Mouse (Mus musculus): ENCODE measurements around the gene Limd1. TPM values are rescaled to one million over a fixed set of nuclear protein-coding genes. Genes with fewer than 3 reads are reported as not detected.
"Not testable (repeated sequence)": the region's sequence is repeated elsewhere in the genome, so short reads cannot be mapped to it uniquely, and the experiment has no call there.

Limd1 gene
- polyA plus RNA-seq (2016; fragmentation: Nextera tagmentation; extraction: Ambion mirVana) = 49.0 and 53.1 TPM in 2 replicates

DNA sequence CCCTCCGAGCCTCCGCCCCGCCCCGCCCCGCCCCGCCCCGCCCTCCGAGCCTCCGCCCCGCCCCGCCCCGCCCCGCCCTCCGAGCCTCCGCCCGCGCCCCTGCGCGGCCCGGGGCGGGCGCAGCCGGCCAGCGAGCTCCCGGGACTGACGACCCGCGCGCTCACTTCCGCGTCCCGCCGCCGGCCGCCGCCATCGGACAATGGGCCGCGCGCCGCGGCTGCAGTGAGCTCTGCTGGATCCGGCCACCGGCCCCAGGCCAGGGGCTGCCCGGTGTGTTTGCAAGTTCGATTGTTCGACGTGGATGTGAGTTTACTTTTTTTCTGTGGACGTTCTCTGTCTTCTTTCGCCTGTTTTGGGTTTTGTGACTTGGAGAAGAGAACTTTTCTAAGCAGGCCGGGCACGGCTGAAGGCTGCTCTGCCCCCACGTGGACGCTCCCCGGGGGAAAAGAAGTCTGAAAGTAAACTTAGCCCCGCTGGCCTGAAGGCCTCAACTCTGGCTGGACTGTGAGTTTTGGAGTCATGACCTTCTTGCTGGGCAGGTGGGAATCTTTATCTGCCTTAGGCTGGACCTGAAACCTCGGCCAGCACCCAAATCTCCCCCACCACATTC is at the start of gene Limd1:
Gene Limd1, plus strand, starts transcription at position 121 of the 610 bp plus-strand sequence.
- Histone ChIP-seq H3K27me3 (ENCODE audit: insufficient read depth, poor library complexity, severe bottlenecking) (no peaks in the 10 kb centered on the region), H3K36me3 (peaks cover 41% of the 10 kb centered on the region), H3K9me3 (no peaks in the 10 kb centered on the region), H3K4me1 (replicated peaks) (peaks cover 60% of the 10 kb centered on the region), H3K27ac (peak within 1 kb of the TSS; percentile 90), H3K4me3 (peak within 1 kb of the TSS; percentile 74)
- DNase-seq (ENCODE audit: low spot score) = peak; percentile 83
- under 1% methylated on average over 57 of the region's 57 CpGs for WGBS

DNA sequence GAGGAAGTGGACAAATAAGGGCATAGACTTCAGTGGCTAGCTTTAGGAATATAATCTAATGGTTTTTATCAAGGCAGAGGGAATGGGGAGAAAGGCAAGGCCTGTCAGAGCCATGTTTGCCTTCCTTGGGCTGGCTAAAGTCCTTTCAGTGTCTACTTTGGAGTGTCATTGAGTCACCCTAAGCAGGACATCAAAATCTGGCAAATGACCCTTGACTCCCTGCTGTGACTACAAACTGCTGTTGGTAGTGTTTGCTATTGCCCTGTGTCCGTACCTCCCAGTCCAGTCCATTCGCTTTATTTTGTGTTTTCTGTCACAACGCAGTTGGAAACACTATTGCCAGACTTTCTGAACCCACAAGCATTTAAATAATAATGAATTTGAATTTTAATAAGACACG is 48.6 kb upstream of the Limd1 start:
- H3K27me3 ChIP-seq (ENCODE audit: insufficient read depth, poor library complexity, severe bottlenecking) = no peaks in the 10 kb centered on the region
- 87% methylated on average over 4 of the region's 4 CpGs for WGBS
- no peak overlapping the region for H3K4me3 ChIP-seq
- no peak for DNase-seq (ENCODE audit: low spot score)
- peaks cover 16% of the 10 kb centered on the region for H3K36me3 ChIP-seq
- no peaks in the 10 kb centered on the region for H3K9me3 ChIP-seq
- peaks cover 8% of the 10 kb centered on the region for H3K4me1 ChIP-seq (replicated peaks)
- H3K27ac ChIP-seq = no peak overlapping the region

DNA sequence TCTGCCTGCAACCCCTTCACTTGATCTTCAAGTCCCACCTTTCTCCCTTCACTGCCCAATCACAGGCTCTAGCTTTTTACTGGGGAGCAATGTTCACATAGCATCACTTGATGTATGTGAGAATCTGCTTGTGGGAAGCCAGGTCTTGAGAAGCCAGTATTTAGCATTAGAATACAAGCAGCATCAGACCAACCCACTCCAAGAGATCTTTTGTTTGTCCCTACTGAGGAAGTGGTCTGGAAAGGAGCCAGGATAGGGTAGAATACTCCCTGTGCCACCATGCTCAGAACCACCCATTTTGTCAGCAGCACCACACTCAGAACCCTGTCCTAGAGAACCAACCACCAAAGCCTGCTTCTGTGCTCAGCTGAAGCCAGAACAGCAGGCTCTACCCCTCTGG is 47.5 kb upstream of the Limd1 start:
- Histone ChIP-seq H3K4me1 (replicated peaks) (peaks cover 8% of the 10 kb centered on the region), H3K27me3 (ENCODE audit: insufficient read depth, poor library complexity, severe bottlenecking) (no peaks in the 10 kb centered on the region), H3K4me3 (no peak overlapping the region), H3K36me3 (peaks cover 19% of the 10 kb centered on the region), H3K27ac (no peak overlapping the region), H3K9me3 (no peaks in the 10 kb centered on the region)
- no peak for DNase-seq (ENCODE audit: low spot score)

GRCm38 (mm10) chr9:123438223-123438622 is 40.3 kb upstream of the Limd1 start:
- no peak for DNase-seq (ENCODE audit: low spot score)
- Histone ChIP-seq H3K4me1 (replicated peaks) (0 out of 2 replicates have a peak, but pooled peaks cover 5% of the 10 kb centered on the region), H3K27me3 (ENCODE audit: insufficient read depth, poor library complexity, severe bottlenecking) (no peaks in the 10 kb centered on the region), H3K36me3 (peaks cover 51% of the 10 kb centered on the region), H3K9me3 (no peaks in the 10 kb centered on the region), H3K27ac (no peak overlapping the region), H3K4me3 (no peak overlapping the region)
- WGBS = 80% methylated on average over 2 of the region's 2 CpGs

- WGBS = 49% methylated on average over 5 of the region's 5 CpGs
Measured at GRCm38 (mm10) chr9:123440230-123441058, 38.1 kb upstream of the Limd1 start.

GRCm38 (mm10) chr9:123447101-123447500 is 31.4 kb upstream of the Limd1 start:
- H3K36me3 ChIP-seq; DNase-seq (ENCODE audit: low spot score): not testable (repeated sequence)
- WGBS = 94% methylated on average over 3 of the region's 3 CpGs

More at GRCm38 (mm10) chr9:123440230-123441058, 38.1 kb upstream of the Limd1 start:
- H3K27me3 ChIP-seq (ENCODE audit: insufficient read depth, poor library complexity, severe bottlenecking) = no peaks in the 10 kb centered on the region
- peaks cover 49% of the 10 kb centered on the region for H3K36me3 ChIP-seq
- no peak overlapping the region for H3K4me3 ChIP-seq
- no peak for DNase-seq (ENCODE audit: low spot score)
- H3K27ac ChIP-seq = no peak overlapping the region; the same call in 1 of the 2 replicates
- H3K4me1 ChIP-seq (replicated peaks) = 0 out of 2 replicates have a peak, but pooled peaks cover 5% of the 10 kb centered on the region
- no peaks in the 10 kb centered on the region for H3K9me3 ChIP-seq

GRCm38 (mm10) chr9:123448594-123448993 is 29.9 kb upstream of the Limd1 start:
- Histone ChIP-seq H3K4me3 (no peak overlapping the region), H3K27me3 (ENCODE audit: insufficient read depth, poor library complexity, severe bottlenecking) (no peaks in the 10 kb centered on the region), H3K36me3 (peaks cover 17% of the 10 kb centered on the region), H3K27ac (no peak overlapping the region), H3K4me1 (replicated peaks) (no peaks in the 10 kb centered on the region), H3K9me3 (no peaks in the 10 kb centered on the region)
- no peak for DNase-seq (ENCODE audit: low spot score)

More at GRCm38 (mm10) chr9:123447101-123447500, 31.4 kb upstream of the Limd1 start:
- not testable (repeated sequence) for H3K4me1 ChIP-seq (replicated peaks); H3K27me3 ChIP-seq (ENCODE audit: insufficient read depth, poor library complexity, severe bottlenecking); H3K4me3 ChIP-seq; H3K27ac ChIP-seq; H3K9me3 ChIP-seq

DNA sequence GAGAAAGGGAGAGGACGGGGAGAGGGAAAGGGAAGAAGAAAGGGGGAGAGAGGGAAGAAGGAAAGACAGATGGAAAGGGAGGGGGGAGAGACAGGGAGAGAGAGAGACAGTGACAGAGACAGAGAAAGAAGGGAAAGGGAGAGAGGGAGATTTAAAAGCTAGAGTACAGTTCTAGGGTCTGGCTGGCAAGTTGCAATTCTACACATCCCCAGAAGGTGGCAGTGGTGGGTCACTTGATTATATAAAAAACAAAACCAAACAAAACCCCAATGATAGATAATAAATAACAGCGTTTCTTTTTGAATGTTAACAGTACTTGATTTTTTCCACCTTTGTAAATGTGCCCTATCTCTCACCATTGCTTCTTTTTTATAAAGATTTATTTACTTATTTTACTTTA is 28.3 kb upstream of the Limd1 start:
- H3K27me3 ChIP-seq (ENCODE audit: insufficient read depth, poor library complexity, severe bottlenecking) = no peaks in the 10 kb centered on the region
- peak; percentile 26 for DNase-seq (ENCODE audit: low spot score)
- no peaks in the 10 kb centered on the region for H3K9me3 ChIP-seq
- WGBS = 53% methylated on average over 2 of the region's 2 CpGs
- no peak overlapping the region for H3K27ac ChIP-seq
- H3K4me3 ChIP-seq = no peak overlapping the region
- H3K36me3 ChIP-seq = peaks cover 29% of the 10 kb centered on the region
- no peaks in the 10 kb centered on the region for H3K4me1 ChIP-seq (replicated peaks)

- no peak for DNase-seq (ENCODE audit: low spot score)
- Histone ChIP-seq H3K4me3 (no peak overlapping the region), H3K9me3 (no peaks in the 10 kb centered on the region), H3K27ac (no peak overlapping the region), H3K36me3 (peaks cover 44% of the 10 kb centered on the region), H3K4me1 (replicated peaks) (no peaks in the 10 kb centered on the region; the same call in 1 of the 2 replicates), H3K27me3 (ENCODE audit: insufficient read depth, poor library complexity, severe bottlenecking) (no peaks in the 10 kb centered on the region)
- WGBS = 77% methylated on average over 3 of the region's 3 CpGs
Measured at GRCm38 (mm10) chr9:123451772-123452171, 26.7 kb upstream of the Limd1 start.

GRCm38 (mm10) chr9:123456634-123457602 is 21.6 kb upstream of the Limd1 start:
- peaks cover 3% of the 10 kb centered on the region; the same call in 1 of the 2 replicates for H3K4me1 ChIP-seq (replicated peaks)
- H3K4me3 ChIP-seq = no peak overlapping the region
- 0 out of 2 replicates have a peak overlapping the region, but pooled peaks have one; percentile 29 for H3K27ac ChIP-seq
- 71% methylated on average over 9 of the region's 9 CpGs for WGBS
- peaks cover 3% of the 10 kb centered on the region for H3K9me3 ChIP-seq
- H3K36me3 ChIP-seq = peaks cover 65% of the 10 kb centered on the region
- H3K27me3 ChIP-seq (ENCODE audit: insufficient read depth, poor library complexity, severe bottlenecking) = peaks cover 3% of the 10 kb centered on the region; the same call in 1 of the 2 replicates
- no peak for DNase-seq (ENCODE audit: low spot score)

DNA sequence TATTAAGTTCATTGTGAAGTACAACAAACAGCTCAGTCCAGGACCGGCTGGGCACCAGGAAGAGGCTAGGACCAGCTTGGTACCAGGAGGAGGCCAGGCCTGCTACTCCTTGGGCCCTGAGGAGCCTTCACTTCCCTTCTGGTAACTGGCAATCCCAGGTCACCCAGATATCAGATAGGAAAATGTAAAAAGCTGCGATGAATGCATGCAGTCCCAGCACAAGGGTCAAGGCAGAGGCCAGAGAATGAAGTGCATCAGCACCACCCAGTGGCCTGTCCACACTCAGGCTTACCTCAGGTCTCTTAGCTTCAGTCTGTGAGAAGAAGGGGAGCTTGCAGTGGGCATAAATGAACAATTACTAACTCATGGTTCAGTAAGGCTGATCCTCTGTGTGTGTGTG is 20.9 kb upstream of the Limd1 start:
- H3K27me3 ChIP-seq (ENCODE audit: insufficient read depth, poor library complexity, severe bottlenecking) = peaks cover 3% of the 10 kb centered on the region; the same call in 1 of the 2 replicates
- no peak overlapping the region for H3K4me3 ChIP-seq
- peaks cover 3% of the 10 kb centered on the region; the same call in 1 of the 2 replicates for H3K4me1 ChIP-seq (replicated peaks)
- DNase-seq (ENCODE audit: low spot score) = peak; percentile 11
- peaks cover 3% of the 10 kb centered on the region for H3K9me3 ChIP-seq
- no peak overlapping the region for H3K27ac ChIP-seq
- peaks cover 63% of the 10 kb centered on the region for H3K36me3 ChIP-seq
- WGBS = 70% methylated on average over 2 of the region's 2 CpGs

DNA sequence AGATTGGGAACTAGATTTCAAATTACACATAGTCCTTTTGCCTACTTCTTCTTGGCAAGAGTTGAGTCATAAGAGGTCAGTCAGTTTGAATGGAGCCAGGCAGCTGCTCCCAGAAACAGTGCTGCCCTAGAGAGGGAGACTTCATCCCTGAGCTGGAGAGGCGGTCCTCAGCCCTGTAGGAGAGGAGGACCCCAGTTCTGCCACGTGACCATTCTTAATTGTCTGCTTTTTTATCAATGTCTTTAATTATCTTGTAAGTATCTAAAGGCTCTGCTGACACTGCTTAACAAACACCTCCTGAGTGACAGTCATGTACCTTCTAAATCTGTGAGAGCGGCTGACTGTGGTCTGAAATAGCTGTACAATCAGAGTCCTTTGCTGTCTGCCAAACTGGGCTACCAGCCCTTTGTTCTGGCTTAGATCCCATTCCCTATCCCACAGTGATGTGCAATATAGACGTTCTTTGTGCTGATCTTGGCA is 11.3 kb upstream of the Limd1 start:
- H3K27me3 ChIP-seq (ENCODE audit: insufficient read depth, poor library complexity, severe bottlenecking) = no peaks in the 10 kb centered on the region
- 0 out of 2 replicates have a peak, but pooled peaks cover 3% of the 10 kb centered on the region for H3K4me1 ChIP-seq (replicated peaks)
- DNase-seq (ENCODE audit: low spot score) = no peak
- no peak overlapping the region for H3K27ac ChIP-seq
- H3K9me3 ChIP-seq = no peaks in the 10 kb centered on the region
- whole genome bisulfite sequencing = 71% methylated on average over 4 of the region's 4 CpGs
- H3K36me3 ChIP-seq = peaks cover 22% of the 10 kb centered on the region
- no peak overlapping the region for H3K4me3 ChIP-seq

Data from hindbrain, embryonic 10.5 days (tissue).